Mouse (Mus musculus) megakaryocyte-erythroid progenitor cell, adult 5 weeks (primary cell): ENCODE data around the gene Tsr1. TPM values are rescaled to one million over a fixed set of nuclear protein-coding genes. Genes with fewer than 3 reads are reported as not detected.

Experiments used
- polyA plus RNA-seq: library from polyadenylated mRNA; stranded (reverse); fragments of >175 nt; gene quantifications from 2 replicates; pipeline ENCODE4 v1.2.3, GENCODE M21; 2012

The Tsr1 gene
- 24.5 and 29.6 TPM in 2 replicates for polyA plus RNA-seq

DNA sequence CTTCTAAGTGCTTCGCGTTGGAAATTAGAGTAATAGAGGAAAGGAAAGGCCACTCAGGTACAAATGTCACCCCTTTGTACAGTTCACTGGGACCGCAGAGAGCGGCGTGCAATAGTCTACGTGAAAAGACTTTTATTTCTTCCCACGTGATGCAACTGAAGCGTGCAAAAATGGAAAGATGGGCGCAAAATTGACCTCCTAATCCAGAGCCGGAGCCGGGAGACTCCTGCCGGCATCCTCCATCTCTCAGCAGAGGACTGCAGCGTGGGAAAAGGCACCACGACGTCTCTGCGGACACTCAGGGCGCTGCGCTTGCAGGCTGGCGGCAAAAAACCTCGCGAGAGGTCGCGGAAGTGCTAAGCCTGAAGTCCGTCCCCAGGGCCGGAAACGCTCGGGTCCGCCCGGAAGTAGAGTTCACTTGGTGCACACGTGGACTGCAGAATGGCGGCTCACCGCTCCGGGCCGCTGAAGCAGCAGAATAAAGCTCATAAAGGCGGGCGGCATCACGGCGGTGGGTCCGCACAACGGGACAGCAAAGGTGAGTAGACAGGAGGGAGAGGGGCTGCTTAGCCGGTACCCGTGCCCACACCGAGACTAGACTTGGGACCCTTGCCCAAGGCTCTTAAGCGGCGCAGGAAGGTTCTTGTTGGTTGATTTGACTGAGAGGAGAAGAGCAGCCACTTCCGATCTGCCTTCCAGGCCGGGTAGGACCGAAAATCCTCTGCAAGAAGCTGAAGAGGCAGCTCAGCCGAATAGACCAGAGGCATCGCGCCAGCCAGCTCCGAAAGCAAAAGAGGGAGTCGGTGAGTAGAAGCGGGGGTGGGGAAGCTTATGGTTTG lies at the start of gene Tsr1:
TSS of gene Tsr1 (plus strand) at position 394 of the 839 bp plus-strand sequence.

DNA sequence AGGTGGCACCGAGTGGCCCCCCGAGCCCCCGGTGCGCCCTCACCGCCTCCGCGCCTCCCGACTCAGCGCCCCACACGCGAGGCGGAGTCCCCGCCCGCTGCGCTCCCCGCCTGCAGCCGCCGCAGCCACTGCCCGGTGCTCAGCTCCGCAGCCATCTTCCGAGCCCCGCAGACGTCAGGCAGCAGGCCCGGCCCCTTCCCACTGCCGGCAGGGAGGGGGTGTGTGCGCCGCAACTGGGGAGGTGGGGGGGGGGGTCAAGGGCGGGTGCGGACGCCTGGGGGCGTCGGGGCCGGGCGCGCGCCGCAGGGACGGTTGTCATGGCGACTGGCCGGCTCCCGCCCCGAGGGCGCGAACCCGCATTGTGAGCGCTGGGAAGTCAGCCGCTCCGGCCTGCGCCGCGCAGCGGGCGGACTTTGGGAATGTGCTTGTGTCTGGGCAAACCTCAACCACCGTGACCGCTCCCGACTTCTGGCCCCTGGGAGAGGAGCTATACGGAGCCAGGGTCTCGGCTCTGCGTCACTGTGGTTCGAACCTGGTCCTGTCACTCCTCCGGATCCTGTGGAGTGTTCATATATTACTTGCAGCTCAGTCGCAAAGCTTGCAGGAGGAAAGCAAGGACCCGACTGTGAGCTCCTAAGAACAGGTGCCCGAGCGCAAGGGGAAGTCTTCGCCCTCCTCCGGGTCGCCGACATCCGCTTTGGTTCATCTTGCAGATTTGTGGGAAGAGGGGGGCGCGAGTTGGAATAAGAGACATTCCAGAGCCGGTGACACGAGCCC lies 782 bp upstream of the Tsr1 start, which contains the start of gene Sgsm2:
TSS of gene Sgsm2 (minus strand) at position 160 of the 777 bp plus-strand sequence.

DNA sequence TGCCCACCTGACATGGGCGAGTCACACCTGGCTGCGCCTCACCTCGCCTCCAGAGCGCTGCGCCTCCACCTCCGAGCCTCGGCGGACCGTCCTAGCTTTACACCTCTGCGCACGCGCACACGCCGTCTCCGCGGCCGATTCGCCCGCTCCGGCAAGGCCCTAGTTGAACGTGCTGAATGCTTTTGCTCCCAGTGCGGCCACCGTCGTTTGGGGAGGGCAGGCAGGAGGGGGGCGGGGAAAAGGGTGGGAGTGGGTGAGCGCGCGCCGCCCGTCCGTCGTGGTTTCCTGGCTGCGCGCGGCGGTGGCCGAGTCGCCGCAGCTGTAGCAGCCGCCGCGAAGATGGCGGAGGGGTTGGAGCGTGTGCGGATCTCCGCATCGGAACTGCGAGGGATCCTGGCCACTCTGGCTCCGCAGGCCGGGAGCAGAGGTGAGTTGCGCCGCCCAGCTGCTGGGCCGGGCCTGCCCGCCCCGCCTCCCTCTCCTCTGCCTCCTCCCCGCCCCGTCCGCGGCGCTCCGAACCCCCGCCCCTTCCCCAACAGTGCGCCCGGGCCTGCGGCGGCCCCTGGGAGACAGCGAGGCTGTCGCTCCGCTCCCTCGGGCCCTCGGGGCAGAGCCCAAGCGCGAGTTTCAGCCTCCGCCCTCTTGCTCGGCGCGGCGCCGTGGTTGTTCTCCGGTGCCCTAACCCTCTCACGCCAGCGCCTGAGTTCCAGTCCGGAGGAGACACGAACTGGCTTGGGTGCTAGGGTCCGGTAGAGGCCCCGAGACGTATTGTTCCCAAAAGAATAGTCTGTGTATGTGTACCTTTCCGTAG lies 27.9 kb downstream of the Tsr1 start, which contains the start of the genes Smg6 and Srr:
TSS of gene Smg6 (plus strand) at position 247 of the 811 bp plus-strand sequence.
TSS of gene Srr (minus strand) at position 372 of the 811 bp plus-strand sequence.

Other genes starting within 250 kb of the Tsr1 start
- 54.3 and 68.1 TPM in 2 replicates for gene Cluh, start 248.6 kb upstream of the Tsr1 start, polyA plus RNA-seq
- 7.4 and 8.1 TPM in 2 replicates for gene Pafah1b1, start 173.4 kb upstream of the Tsr1 start, polyA plus RNA-seq
- 16.2 and 17.3 TPM in 2 replicates for gene Mettl16, start 127.2 kb upstream of the Tsr1 start, polyA plus RNA-seq
- 194 and 252 TPM in 2 replicates for gene Mnt, start 67.2 kb upstream of the Tsr1 start, polyA plus RNA-seq
- gene Sgsm2, start 1.0 kb upstream of the Tsr1 start, polyA plus RNA-seq, result 11.7 and 17.1 TPM in 2 replicates
- 69.0 and 86.3 TPM in 2 replicates for gene Smg6, start 27.8 kb downstream of the Tsr1 start, polyA plus RNA-seq
- gene Srr, start 27.9 kb downstream of the Tsr1 start, polyA plus RNA-seq, result 2.2 TPM in 2 replicates